Mouse (Mus musculus): Measurements from ENCODE around the gene Gm21739. TPM values are rescaled to one million over a fixed set of nuclear protein-coding genes. Genes with fewer than 3 reads are reported as not detected.
"Not testable (repeated sequence)": the region's sequence is repeated elsewhere in the genome, so short reads cannot be mapped to it uniquely, and the experiment has no call there.

Gene Gm21739
- not detected in 2 replicates for polyA plus RNA-seq (2015; fragmentation: Nextera tagmentation; extraction: Ambion mirVana)

DNA sequence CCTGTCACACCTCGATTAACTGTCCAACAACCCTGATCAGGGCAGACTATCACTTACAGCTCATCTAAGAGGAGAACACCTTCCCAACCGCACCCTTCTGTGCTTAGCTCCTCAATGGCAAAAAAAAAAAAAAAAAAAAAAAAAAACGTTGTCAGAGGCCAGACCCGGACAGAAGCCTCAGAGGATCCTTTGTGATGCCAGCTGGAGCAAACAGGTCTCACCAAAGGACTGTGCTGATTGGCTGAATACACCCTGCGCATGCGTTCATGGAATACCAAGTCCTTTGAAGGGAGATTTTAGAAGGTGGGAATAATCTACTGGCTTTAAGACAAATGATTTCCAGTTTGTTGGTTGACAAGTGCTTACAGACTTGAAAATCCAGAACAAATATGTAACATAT is at the start of gene Gm21739:
TSS of gene Gm21739 (minus strand) at position 101 of the 400 bp plus-strand sequence.
- not testable (repeated sequence) for H3K27ac ChIP-seq (ENCODE audit: low read length); ATAC-seq; H3K9me3 ChIP-seq (ENCODE audit: control insufficient read depth, low read length); H3K9ac ChIP-seq (ENCODE audit: low read depth, low read length); H3K27me3 ChIP-seq (replicated peaks; ENCODE audit: control insufficient read depth, insufficient read depth, low read length); H3K4me3 ChIP-seq (ENCODE audit: low read length); H3K4me1 ChIP-seq (ENCODE audit: control insufficient read depth, insufficient read depth, low read length); H3K36me3 ChIP-seq (ENCODE audit: control insufficient read depth, insufficient read depth, low read length); H3K4me2 ChIP-seq (ENCODE audit: low read depth, low read length)
- WGBS, result no CpG with 5 or more reads among the region's 6 CpGs

All from intestine, embryonic 16.5 days (tissue).